Mouse (Mus musculus) lung, embryonic 15.5 days (tissue): ENCODE data around the gene Map3k6. TPM values are rescaled to one million over a fixed set of nuclear protein-coding genes. Genes with fewer than 3 reads are reported as not detected.

ENCODE experiments used
- ATAC-seq: fragments of 200-750 bp; cut with Nextera tagmentation; 2 replicates; pipeline ENCODE4 v1.8.0; 2017; ENCODE audit warnings: moderate number of reproducible peaks, borderline replicate concordance; ENCODE audit not compliant: low FRiP score, low TSS enrichment; ENCODE audit errors: extremely low read depth
- H3K27ac ChIP-seq: fragments of 300-500 bp; sonication (generic); 2 replicates; pipeline ENCODE4 v1.5.1; 2015; ENCODE audit warnings: moderate library complexity, mild to moderate bottlenecking, inconsistent platforms
- H3K27me3 ChIP-seq: fragments of 300-500 bp; sonication (generic); 2 replicates; pipeline ENCODE4 v1.6.1; 2015; ENCODE audit warnings: inconsistent platforms
- H3K36me3 ChIP-seq: fragments of 300-500 bp; sonication (generic); 2 replicates; pipeline ENCODE4 v1.6.1; 2015; ENCODE audit warnings: inconsistent platforms
- H3K4me1 ChIP-seq: fragments of 300-500 bp; sonication (generic); 2 replicates; pipeline ENCODE4 v1.6.1; 2015; ENCODE audit warnings: inconsistent platforms
- H3K4me2 ChIP-seq: fragments of 300-500 bp; sonication (generic); 2 replicates; pipeline ENCODE4 v1.6.1; 2015; ENCODE audit warnings: inconsistent platforms, mild to moderate bottlenecking, moderate library complexity
- H3K4me3 ChIP-seq: fragments of 300-500 bp; sonication (generic); 2 replicates; pipeline ENCODE4 v1.5.1; 2015; ENCODE audit warnings: mild to moderate bottlenecking, inconsistent platforms
- H3K9ac ChIP-seq: fragments of 300-500 bp; sonication (generic); 2 replicates; pipeline ENCODE4 v1.6.1; 2015; ENCODE audit warnings: inconsistent platforms
- H3K9me3 ChIP-seq: fragments of 300-500 bp; sonication (generic); 2 replicates; pipeline ENCODE4 v1.6.1; 2016; ENCODE audit warnings: inconsistent platforms
- WGBS: fragments of 180-500 bp; shearing (Covaris S2); methylation state at CpG from one replicate; pipeline ENCODE4 v1.1.7; 2015; 5-methylcytosine and 5-hydroxymethylcytosine counted together
- polyA plus RNA-seq: library from polyadenylated mRNA; unstranded; fragments of >200 nt; fragmentation: Nextera tagmentation; extraction: Ambion mirVana; gene quantifications from 2 replicates; pipeline ENCODE4 v1.2.1, GENCODE M21; 2015

Map3k6 gene
- polyA plus RNA-seq = 3.0 and 3.1 TPM in 2 replicates

- H3K27ac ChIP-seq = peak within 1 kb of the TSS; percentile 79
- H3K9ac ChIP-seq = peak within 1 kb of the TSS; percentile 60
- peak within 1 kb of the TSS; percentile 53 for H3K4me3 ChIP-seq
- peaks cover 19% of the 10 kb centered on the region; the same call in 1 of the 2 replicates for H3K27me3 ChIP-seq
- no peaks in the 10 kb centered on the region for H3K9me3 ChIP-seq
- WGBS = 4% methylated on average over 16 of the region's 16 CpGs
- peak within 1 kb of the TSS; percentile 92 for H3K4me2 ChIP-seq
- peak; percentile 74 for ATAC-seq
- H3K36me3 ChIP-seq = no peaks in the 10 kb centered on the region
- H3K4me1 ChIP-seq = peaks cover 11% of the 10 kb centered on the region
These were observed at the start of gene Map3k6 for GRCm38 (mm10) chr4:133240490-133240921. Map3k6 (plus strand) TSS chr4:133240818.

- Histone ChIP-seq H3K36me3 (peaks cover 73% of the 10 kb centered on the region), H3K27me3 (no peaks in the 10 kb centered on the region), H3K9me3 (no peaks in the 10 kb centered on the region), H3K4me2 (no peak overlapping the region), H3K27ac (no peak overlapping the region), H3K4me1 (peaks cover 34% of the 10 kb centered on the region), H3K4me3 (no peak overlapping the region), H3K9ac (no peak overlapping the region)
- no peak for ATAC-seq
- 79% methylated on average over 10 of the region's 11 CpGs for WGBS
These were observed 46.1 kb upstream of the Map3k6 start for GRCm38 (mm10) chr4:133194482-133194881.

- Histone ChIP-seq H3K4me1 (peaks cover 39% of the 10 kb centered on the region), H3K9me3 (no peaks in the 10 kb centered on the region), H3K4me3 (no peak overlapping the region), H3K27me3 (no peaks in the 10 kb centered on the region), H3K36me3 (peaks cover 68% of the 10 kb centered on the region), H3K27ac (no peak overlapping the region), H3K9ac (no peak overlapping the region), H3K4me2 (no peak overlapping the region)
- ATAC-seq = no peak
- 52% methylated on average over 4 of the region's 4 CpGs for WGBS
These were observed 45.6 kb upstream of the Map3k6 start for GRCm38 (mm10) chr4:133195014-133195413.

GRCm38 (mm10) chr4:133196136-133196535 lies 44.5 kb upstream of the Map3k6 start:
- Histone ChIP-seq H3K4me3 (no peak overlapping the region), H3K4me1 (peaks cover 50% of the 10 kb centered on the region), H3K4me2 (no peak overlapping the region), H3K9me3 (no peaks in the 10 kb centered on the region), H3K27ac (no peak overlapping the region), H3K9ac (no peak overlapping the region), H3K36me3 (peaks cover 56% of the 10 kb centered on the region), H3K27me3 (no peaks in the 10 kb centered on the region)
- 87% methylated on average over 2 of the region's 2 CpGs for whole genome bisulfite sequencing
- no peak for ATAC-seq

- H3K4me3 ChIP-seq = no peak overlapping the region
- 65% methylated on average over 7 of the region's 7 CpGs for WGBS
- H3K27ac ChIP-seq = peak overlapping the region; percentile 65; the same call in 1 of the 2 replicates
- H3K4me1 ChIP-seq = peaks cover 55% of the 10 kb centered on the region
- H3K4me2 ChIP-seq = no peak overlapping the region
- ATAC-seq = no peak
- no peaks in the 10 kb centered on the region for H3K9me3 ChIP-seq
- H3K9ac ChIP-seq = no peak overlapping the region
- no peaks in the 10 kb centered on the region for H3K27me3 ChIP-seq
- H3K36me3 ChIP-seq = peaks cover 49% of the 10 kb centered on the region
These were observed 43.8 kb upstream of the Map3k6 start for GRCm38 (mm10) chr4:133196852-133197251.

- Histone ChIP-seq H3K4me2 (no peak overlapping the region), H3K9ac (no peak overlapping the region), H3K27me3 (no peaks in the 10 kb centered on the region), H3K27ac (peak overlapping the region; percentile 65), H3K36me3 (peaks cover 46% of the 10 kb centered on the region), H3K4me1 (peaks cover 57% of the 10 kb centered on the region), H3K9me3 (no peaks in the 10 kb centered on the region), H3K4me3 (no peak overlapping the region)
- no peak for ATAC-seq
- WGBS = 33% methylated on average over 5 of the region's 5 CpGs
These were observed 43.3 kb upstream of the Map3k6 start for GRCm38 (mm10) chr4:133197355-133197754.

GRCm38 (mm10) chr4:133197801-133198286 lies 42.8 kb upstream of the Map3k6 start:
- Histone ChIP-seq H3K9ac (no peak overlapping the region), H3K9me3 (no peaks in the 10 kb centered on the region), H3K27me3 (no peaks in the 10 kb centered on the region), H3K4me3 (no peak overlapping the region), H3K27ac (peak overlapping the region; percentile 65), H3K4me1 (peaks cover 57% of the 10 kb centered on the region), H3K4me2 (no peak overlapping the region), H3K36me3 (peaks cover 41% of the 10 kb centered on the region)
- no peak for ATAC-seq
- WGBS = 37% methylated on average over 13 of the region's 13 CpGs

GRCm38 (mm10) chr4:133198337-133199180 lies 42.1 kb upstream of the Map3k6 start:
- H3K9ac ChIP-seq = no peak overlapping the region
- H3K4me3 ChIP-seq = no peak overlapping the region
- H3K27me3 ChIP-seq = no peaks in the 10 kb centered on the region
- WGBS = 26% methylated on average over 19 of the region's 19 CpGs
- H3K9me3 ChIP-seq = no peaks in the 10 kb centered on the region
- no peak overlapping the region for H3K4me2 ChIP-seq
- ATAC-seq = peak; percentile 24
- H3K36me3 ChIP-seq = peaks cover 33% of the 10 kb centered on the region
- peaks cover 57% of the 10 kb centered on the region for H3K4me1 ChIP-seq
- H3K27ac ChIP-seq = peak overlapping the region; percentile 65

GRCm38 (mm10) chr4:133199743-133200142 lies 40.9 kb upstream of the Map3k6 start:
- peaks cover 63% of the 10 kb centered on the region for H3K4me1 ChIP-seq
- H3K27ac ChIP-seq = peak overlapping the region; percentile 57
- no peak overlapping the region for H3K4me2 ChIP-seq
- H3K9me3 ChIP-seq = no peaks in the 10 kb centered on the region
- no peak overlapping the region for H3K4me3 ChIP-seq
- no peaks in the 10 kb centered on the region for H3K27me3 ChIP-seq
- H3K9ac ChIP-seq = no peak overlapping the region
- peaks cover 22% of the 10 kb centered on the region for H3K36me3 ChIP-seq
- no peak for ATAC-seq
- WGBS = 57% methylated on average over 6 of the region's 6 CpGs

GRCm38 (mm10) chr4:133200343-133200742 lies 40.3 kb upstream of the Map3k6 start:
- peaks cover 68% of the 10 kb centered on the region for H3K4me1 ChIP-seq
- WGBS = 28% methylated on average over 21 of the region's 21 CpGs

GRCm38 (mm10) chr4:133201006-133201771 lies 39.4 kb upstream of the Map3k6 start:
- 55% methylated on average over 8 of the region's 8 CpGs for WGBS
- Histone ChIP-seq H3K4me1 (peaks cover 67% of the 10 kb centered on the region), H3K4me2 (no peak overlapping the region), H3K36me3 (peaks cover 8% of the 10 kb centered on the region), H3K9ac (no peak overlapping the region), H3K4me3 (no peak overlapping the region), H3K27me3 (no peaks in the 10 kb centered on the region), H3K9me3 (no peaks in the 10 kb centered on the region), H3K27ac (peak overlapping the region; percentile 57)
- ATAC-seq = no peak

More at GRCm38 (mm10) chr4:133200343-133200742, 40.3 kb upstream of the Map3k6 start:
- Histone ChIP-seq H3K9me3 (no peaks in the 10 kb centered on the region), H3K27ac (peak overlapping the region; percentile 57), H3K4me2 (peak overlapping the region; percentile 26), H3K36me3 (peaks cover 16% of the 10 kb centered on the region), H3K4me3 (no peak overlapping the region), H3K27me3 (no peaks in the 10 kb centered on the region), H3K9ac (no peak overlapping the region)
- ATAC-seq = 0 out of 2 replicates have a peak, but pooled peaks have one; percentile 3
